Mouse (Mus musculus): ENCODE measurements at regions not wholly inside any gene's neighbourhood (a gene's known extent, or its start where the extent isn't known, plus 50 kb on each side); places are given as distances from the start of the nearest gene placed in this dataset.
"Not testable (repeated sequence)": the region's sequence is repeated elsewhere in the genome, so short reads cannot be mapped to it uniquely, and the experiment has no call there.

DNA sequence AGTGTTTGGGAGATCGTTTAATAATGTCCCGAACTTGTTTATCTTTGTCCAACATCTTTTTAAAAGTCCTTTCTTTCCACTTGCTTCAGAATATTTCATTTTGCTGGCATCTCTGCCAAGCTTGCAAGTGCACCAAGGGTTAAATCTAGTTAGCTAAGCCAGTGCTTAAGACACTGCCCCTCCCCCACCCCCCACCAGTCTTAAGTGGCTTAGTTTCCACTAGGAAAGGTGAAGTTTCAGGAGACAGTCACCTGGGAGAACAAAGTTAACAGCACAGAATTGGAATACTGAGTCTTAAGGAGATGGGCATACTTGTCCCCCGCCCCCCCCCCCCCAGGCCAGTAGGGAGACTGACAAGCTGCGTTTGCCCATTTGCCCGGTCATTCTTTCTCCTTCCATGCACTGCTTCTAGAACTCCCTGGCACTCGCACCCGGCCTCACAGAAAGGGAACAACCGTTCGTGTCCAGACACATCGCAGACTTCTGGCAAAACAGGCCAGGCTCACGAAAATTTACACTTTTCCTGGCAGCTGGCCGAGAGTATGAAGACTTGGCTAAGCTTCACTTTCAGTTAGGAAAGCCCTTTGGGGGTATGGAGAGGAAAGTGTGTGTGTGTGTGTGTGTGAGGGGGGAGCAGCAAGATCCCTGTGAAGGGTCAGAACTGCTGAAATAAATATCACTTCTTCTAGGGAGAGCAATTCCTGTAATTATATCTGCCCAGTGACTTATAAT lies 219.2 kb downstream of the Bcl11a start:
- DNase-seq (ENCODE audit: inconsistent ontology term), result no peak

GRCm38 (mm10) chr11:24297763-24298162 lies 219.9 kb downstream of the Bcl11a start:
- DNase-seq (ENCODE audit: inconsistent ontology term), result peak; percentile 46

GRCm38 (mm10) chr11:24300351-24300750 lies 222.5 kb downstream of the Bcl11a start:
- DNase-seq (ENCODE audit: inconsistent ontology term), result no peak

DNA sequence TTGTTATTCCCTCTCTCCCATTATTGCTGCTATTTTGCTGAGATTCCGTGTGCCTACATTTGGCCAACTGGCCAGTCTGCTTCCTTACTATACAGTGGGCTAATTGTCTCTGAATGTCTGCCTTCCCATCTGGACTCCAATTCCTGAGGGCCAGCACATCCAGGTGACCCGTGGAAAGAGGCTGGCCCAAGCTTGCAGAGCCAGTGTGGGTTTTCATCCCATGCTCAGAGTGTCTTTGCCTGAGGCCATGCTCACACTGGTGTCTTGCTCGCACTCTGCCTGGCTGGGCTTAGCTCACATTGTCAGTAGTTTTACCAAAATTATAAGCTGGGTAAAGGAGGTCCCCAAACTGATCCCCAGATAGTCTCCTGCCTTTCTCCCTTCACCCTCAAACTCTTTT lies 223.3 kb downstream of the Bcl11a start:
- DNase-seq (ENCODE audit: inconsistent ontology term), result no peak

DNA sequence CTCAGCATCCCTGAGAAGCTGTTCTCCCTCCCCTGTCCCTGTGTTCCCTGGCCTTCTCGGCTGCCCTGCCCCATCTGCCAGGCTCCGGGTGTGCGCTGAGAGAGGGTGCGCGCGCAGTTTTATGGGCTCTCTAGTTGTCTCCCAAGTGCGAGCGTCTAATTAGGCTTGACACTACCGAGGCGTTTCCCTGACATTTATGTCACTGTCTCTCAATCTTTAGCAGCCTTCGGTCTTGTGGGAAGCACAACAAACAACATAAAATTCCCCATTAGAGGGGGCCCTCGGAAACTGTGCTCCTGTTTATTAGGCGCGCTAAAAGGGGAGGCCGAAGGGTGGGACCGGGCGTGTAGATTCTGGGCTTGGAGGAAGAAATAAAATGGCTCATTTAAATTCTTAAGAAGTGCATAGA lies 227.3 kb downstream of the Bcl11a start:
- DNase-seq (ENCODE audit: inconsistent ontology term), result no peak

- DNase-seq (ENCODE audit: inconsistent ontology term), result no peak
Measured at GRCm38 (mm10) chr11:24305691-24306090, 227.8 kb downstream of the Bcl11a start.

GRCm38 (mm10) chr11:24306101-24306500 lies 228.2 kb downstream of the Bcl11a start:
- DNase-seq (ENCODE audit: inconsistent ontology term), result no peak

DNA sequence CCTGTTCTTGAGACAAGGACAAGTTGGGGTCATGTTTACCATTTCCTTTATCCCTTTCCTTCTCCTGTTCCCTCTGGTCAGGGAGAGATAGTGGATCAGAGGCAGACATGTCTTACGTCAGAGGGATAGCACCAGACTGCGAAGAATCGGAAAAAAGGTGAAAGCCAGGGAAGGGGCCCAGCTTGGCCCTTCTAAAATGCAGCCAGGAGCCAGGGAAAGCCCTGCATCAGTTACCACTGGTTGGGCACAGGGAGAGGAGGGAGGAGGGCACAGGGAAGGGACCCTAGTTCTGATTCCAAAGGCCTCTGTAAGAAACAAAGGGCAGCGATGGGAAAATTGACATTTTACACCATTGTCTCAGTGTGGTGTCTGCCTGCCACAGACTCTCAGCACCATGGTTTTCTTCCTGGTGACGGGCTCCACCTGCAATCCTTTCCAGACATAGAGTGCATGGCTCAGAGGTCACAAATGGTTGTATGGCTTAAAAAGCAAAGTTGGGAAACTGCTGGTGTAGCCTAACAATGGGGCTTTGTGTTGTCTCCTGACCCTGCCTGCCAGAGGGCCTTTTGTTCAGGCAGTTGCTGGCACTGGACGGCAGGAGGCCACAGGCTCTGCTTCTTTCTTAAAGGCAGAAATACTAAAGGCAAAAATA lies 229.9 kb downstream of the Bcl11a start:
- peak; percentile 69 for DNase-seq (ENCODE audit: inconsistent ontology term)

GRCm38 (mm10) chr11:24308253-24308633 lies 230.4 kb downstream of the Bcl11a start:
- no peak for DNase-seq (ENCODE audit: inconsistent ontology term)

DNA sequence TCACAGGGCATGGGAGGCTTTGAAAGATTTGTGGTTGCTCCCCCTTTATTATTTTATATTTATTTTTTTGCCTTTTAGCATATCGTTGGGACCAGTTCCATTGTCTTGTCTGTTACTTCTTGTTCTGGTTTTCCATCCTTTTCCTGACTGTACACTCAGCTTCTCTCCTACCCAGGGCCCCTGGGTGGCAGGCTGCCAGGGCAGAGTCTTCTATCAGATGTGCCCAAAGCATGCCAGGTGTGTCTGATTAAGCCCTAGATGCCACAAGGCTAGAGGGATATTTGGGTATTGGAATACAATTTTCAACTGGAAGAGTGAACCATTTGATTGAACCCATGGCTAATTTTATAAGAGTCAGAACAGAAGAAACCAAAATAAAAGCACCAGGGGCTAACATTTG lies 236.2 kb downstream of the Bcl11a start:
- DNase-seq (ENCODE audit: inconsistent ontology term), result no peak

- no peak for DNase-seq (ENCODE audit: inconsistent ontology term)
Measured at GRCm38 (mm10) chr11:24315582-24315981, 237.7 kb downstream of the Bcl11a start.

DNA sequence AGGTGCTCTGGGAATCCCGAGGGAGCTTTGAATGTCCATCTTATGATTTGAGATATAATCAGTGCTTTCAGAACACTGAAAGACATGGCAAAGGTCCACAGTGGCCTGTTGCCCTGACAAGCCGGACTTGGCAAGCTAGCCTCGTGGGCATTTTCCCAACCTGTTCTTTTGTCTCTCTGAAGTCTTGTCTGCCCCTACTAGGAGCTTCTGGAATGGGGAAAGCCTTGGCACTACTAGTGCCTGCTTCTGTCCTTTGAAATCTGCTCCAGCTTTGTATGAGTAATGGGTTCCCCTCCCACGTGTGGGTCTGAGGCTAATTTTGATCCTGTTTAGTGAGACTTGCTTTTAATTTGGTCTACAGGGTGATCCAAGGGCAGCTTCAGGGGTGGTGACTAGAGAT lies 238.3 kb downstream of the Bcl11a start:
- DNase-seq (ENCODE audit: inconsistent ontology term), result peak; percentile 94

- no peak for DNase-seq (ENCODE audit: inconsistent ontology term)
Measured at GRCm38 (mm10) chr11:24317989-24318735, 240.3 kb downstream of the Bcl11a start.

DNA sequence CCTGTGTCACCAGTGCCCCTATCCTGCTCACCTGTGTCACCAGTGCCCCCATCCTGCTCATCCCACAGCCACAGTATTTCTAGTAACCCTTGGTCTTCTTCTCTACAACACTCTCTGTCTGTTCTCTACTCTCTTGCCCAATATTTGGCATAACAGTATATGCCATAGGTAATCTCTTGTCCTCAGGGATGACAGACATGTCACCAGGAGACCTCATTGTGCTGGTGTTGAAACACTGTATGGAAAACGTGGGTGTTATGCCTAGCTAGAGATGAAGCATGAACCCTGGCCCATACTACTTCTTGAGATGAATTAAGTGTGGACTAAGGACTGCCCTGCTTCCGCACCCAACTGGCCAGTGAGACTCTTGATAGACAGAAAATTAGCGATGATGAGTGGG lies 241.4 kb downstream of the Bcl11a start:
- DNase-seq (ENCODE audit: inconsistent ontology term), result no peak

DNA sequence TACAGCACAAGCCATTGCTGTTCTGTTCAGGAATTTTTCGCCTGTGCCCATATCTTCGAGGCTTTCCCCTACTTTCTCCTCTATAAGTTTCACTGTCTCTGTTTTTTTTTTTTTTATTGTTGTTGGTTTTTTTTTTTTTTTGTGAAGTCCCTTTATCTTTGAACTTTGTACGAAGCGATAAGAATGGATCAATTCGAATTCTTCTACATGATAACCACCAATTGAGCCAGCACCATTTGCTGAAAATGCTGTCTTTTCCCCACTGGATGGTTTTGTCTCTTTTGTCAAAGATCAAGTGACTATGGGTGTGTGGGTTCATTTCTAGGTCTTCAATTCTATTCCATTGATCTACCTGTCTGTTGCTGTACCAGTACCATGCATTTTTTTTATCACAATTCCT lies 244.6 kb downstream of the Bcl11a start:
- not testable (repeated sequence) for DNase-seq (ENCODE audit: inconsistent ontology term)

DNA sequence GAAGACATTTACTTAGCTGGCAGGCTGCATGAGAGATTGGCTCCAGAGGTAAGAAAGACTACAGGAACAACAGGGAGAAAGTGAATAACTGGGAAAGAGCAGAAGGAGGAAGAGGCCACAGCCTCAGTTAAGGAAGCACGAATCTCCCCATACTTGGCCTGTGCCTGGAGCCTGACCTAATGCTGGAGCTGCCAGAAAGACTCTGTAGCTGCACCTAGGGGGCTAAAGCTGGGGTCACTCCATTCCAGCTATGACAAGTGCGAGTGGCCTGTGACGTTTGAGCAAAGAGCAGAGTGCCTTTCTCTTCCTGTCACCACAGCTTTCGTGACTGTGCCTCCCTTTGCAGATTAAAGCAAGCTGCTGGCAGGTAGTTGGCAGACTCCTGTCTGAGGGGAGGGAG lies 250.6 kb downstream of the Bcl11a start:
- DNase-seq (ENCODE audit: inconsistent ontology term), result no peak

DNA sequence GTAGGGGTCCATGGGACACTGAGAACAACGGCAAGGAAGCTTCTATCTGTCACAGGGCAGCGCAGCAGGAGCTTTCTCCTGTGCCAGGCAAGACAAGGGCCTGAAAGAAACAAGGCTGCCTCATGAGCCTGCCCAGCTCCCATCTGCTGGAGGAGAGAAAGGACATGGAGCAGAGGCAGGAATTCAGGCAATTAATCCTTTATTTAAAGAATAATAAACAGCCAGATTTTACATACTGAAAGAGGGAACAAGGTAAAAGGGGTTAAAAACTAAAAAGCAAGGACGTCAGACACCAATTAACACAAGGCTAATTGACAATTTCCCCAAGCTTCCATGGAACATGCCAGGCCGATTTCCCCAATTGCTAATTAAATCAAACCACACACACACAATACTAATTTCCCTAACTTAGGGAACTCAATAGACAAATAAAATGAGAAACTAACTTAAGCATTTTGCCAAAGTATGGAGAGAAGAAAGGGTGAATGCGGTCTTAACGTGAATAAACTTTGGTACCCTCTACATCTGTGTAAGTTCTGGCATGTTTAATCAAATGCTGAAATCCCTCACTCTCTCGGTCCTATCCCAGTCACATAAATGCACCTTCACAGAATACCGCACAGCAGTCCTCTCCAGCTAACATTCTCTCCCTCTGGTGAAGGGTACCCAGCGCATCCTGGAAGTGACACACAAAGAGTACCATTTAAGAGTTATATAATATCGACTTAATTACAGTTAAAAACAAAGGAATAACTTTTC lies 252.7 kb downstream of the Bcl11a start:
- no peak for DNase-seq (ENCODE audit: inconsistent ontology term)

- DNase-seq (ENCODE audit: inconsistent ontology term), result no peak
Measured at GRCm38 (mm10) chr11:24332241-24332640, 254.4 kb downstream of the Bcl11a start.

GRCm38 (mm10) chr11:24333111-24333510 lies 255.3 kb downstream of the Bcl11a start:
- no peak for DNase-seq (ENCODE audit: inconsistent ontology term)

- no peak for DNase-seq (ENCODE audit: inconsistent ontology term)
Measured at GRCm38 (mm10) chr11:24335256-24335655, 257.4 kb downstream of the Bcl11a start.

DNA sequence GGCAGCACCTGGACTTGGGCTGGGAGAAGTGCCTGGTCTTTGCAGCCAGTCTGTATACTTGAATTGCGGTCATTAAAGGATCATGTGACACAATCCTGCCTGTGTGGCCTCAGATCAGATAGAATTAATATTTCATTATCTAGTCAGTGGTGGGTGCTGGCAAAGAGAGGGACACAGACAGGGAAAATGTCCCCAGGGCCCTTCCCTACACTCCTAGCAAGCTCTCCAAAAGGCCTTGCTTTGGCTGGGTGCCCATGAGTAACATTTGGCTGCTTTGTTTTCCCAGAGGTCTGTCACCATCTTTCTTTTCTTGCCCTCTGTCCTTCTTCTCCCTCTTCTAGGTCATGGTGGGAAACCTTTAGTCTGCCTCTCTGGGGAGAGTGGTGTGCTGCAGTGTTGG lies 260.3 kb downstream of the Bcl11a start:
- no peak for DNase-seq (ENCODE audit: inconsistent ontology term)

GRCm38 (mm10) chr11:24339061-24339460 lies 261.2 kb downstream of the Bcl11a start:
- no peak for DNase-seq (ENCODE audit: inconsistent ontology term)
